Mouse (Mus musculus): ENCODE results near the gene Capzb.

Gene Capzb

DNA sequence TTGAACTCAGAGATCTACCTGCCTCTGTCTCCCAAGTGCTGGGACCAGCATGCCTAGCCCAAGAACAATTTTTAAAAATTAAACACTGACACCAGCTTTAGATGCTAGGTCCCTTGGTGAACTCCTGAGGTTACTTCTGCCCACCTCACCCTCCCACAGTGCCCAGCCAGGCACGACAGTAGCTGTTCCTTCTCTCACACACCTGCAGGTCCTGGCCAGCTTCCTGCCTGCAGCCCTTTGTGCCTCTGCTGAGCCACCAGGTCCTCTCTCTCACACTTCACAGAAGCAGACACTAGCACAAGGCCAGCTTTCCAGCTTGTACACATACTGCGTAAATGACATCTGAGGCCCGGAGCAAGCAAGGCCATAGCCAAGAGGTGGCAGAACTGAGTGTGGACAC lies 112.8 kb downstream of the Capzb start:
- H3K36me3 ChIP-seq (ENCODE audit: insufficient read depth, low read length), result peaks cover 42% of the 10 kb centered on the region
- H3K4me3 ChIP-seq (replicated peaks; ENCODE audit: low read length), result no peak overlapping the region
- H3K4me1 ChIP-seq (replicated peaks; ENCODE audit: low read depth, low read length), result peaks cover 59% of the 10 kb centered on the region
- H3K27me3 ChIP-seq (ENCODE audit: insufficient read depth, low read length), result peaks cover 9% of the 10 kb centered on the region
- TF ChIP-seq NANOG (IDR thresholded peaks at IDR 0.05; ENCODE audit: borderline replicate concordance, low read length), result no peak
- no peak for TF ChIP-seq CTCF (conservative IDR thresholded peaks at IDR 0.05; ENCODE audit: low read length)
- TF ChIP-seq POU5F1 (IDR thresholded peaks at IDR 0.05; ENCODE audit: borderline replicate concordance, low read length), result no peak
- H3K9me3 ChIP-seq (ENCODE audit: low read length), result no peaks in the 10 kb centered on the region

DNA sequence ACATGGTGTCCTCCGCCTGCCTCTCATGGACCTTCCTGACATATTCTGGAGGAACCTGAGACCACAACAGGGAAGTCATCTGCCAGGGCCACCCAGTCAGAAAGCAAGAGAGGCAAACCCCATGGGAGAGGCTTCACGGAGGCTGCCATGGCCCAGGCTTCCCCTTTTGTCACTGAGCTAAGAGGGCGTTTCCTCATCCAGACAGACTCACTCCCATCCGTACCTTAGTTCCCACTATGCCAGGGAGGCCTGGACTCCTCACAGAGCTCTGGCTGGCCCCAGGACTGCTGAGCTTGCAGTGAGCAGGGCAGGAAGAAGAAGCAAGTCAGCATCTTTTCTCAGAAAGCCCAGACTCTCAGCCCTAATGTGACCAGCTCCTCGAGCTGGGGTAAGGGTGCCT lies 115.2 kb downstream of the Capzb start:
- TF ChIP-seq NANOG (IDR thresholded peaks at IDR 0.05; ENCODE audit: borderline replicate concordance, low read length) (no peak), CTCF (conservative IDR thresholded peaks at IDR 0.05; ENCODE audit: low read length) (no peak), POU5F1 (IDR thresholded peaks at IDR 0.05; ENCODE audit: borderline replicate concordance, low read length) (no peak)
- peaks cover 48% of the 10 kb centered on the region for H3K4me1 ChIP-seq (replicated peaks; ENCODE audit: low read depth, low read length)
- no peaks in the 10 kb centered on the region for H3K9me3 ChIP-seq (ENCODE audit: low read length)
- no peak overlapping the region for H3K4me3 ChIP-seq (replicated peaks; ENCODE audit: low read length)
- H3K27me3 ChIP-seq (ENCODE audit: insufficient read depth, low read length), result peaks cover 24% of the 10 kb centered on the region
- peaks cover 27% of the 10 kb centered on the region for H3K36me3 ChIP-seq (ENCODE audit: insufficient read depth, low read length)

DNA sequence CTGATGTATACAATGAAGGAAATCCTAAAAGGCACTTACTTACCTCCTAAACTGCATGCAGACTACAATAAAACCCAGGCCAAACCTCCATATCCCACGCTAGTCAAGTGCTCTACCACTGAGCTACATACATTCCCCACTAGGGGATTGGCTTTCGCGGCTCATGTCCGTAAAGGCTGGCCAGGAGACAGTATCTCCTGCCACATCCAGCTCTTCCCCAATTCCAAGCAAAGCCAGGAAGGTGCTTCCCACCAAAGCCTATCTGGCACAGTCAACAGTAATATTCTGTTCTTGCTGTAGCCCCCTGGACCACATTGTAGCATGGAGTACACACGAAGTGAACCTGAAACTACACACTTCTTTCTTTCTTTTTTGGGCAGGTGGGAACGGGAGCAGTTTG lies 117.0 kb downstream of the Capzb start:
- no peak for TF ChIP-seq POU5F1 (IDR thresholded peaks at IDR 0.05; ENCODE audit: borderline replicate concordance, low read length)
- no peak for TF ChIP-seq NANOG (IDR thresholded peaks at IDR 0.05; ENCODE audit: borderline replicate concordance, low read length)
- TF ChIP-seq CTCF (conservative IDR thresholded peaks at IDR 0.05; ENCODE audit: low read length), result no peak; the same call in 1 of the 2 replicates
- peaks cover 24% of the 10 kb centered on the region for H3K27me3 ChIP-seq (ENCODE audit: insufficient read depth, low read length)
- no peaks in the 10 kb centered on the region for H3K9me3 ChIP-seq (ENCODE audit: low read length)
- H3K36me3 ChIP-seq (ENCODE audit: insufficient read depth, low read length), result peaks cover 36% of the 10 kb centered on the region
- H3K4me3 ChIP-seq (replicated peaks; ENCODE audit: low read length), result peak overlapping the region; percentile 99
- peaks cover 42% of the 10 kb centered on the region for H3K4me1 ChIP-seq (replicated peaks; ENCODE audit: low read depth, low read length)

DNA sequence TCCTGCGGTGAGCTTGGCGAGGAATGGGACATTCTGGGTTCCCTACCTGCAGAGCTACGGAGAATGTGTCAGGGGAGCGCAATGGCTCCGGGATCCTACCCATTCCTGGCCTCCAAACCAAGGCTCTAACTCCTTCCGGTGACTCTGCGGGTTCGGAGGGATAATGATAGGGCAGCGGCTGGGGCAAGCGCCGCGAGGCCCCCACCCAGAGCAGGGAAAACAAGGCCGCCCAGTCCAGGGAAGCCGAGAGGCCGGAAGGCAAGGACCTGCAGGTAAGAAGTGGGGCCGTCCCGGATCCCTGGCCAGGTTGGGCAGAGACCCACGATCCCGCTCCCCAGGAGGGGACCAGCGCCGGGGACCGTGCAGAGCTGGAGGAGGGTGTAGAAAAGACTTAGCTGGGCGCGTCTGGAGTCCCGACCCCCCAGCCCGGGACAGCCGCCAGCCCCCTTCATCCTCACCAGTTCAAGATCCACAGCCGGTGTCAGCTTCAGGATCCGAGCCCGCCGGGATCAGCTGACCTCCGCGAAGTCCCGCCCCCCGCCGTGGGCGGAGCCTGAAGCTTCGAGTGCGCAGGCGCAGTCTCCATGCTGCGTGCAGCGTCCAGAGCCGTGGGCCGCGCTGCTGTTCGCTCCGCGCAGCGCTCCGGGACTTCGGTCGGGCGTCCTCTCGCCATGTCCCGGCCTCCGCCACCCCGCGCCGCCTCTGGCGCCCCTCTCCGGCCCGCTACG lies 117.6 kb downstream of the Capzb start, which contains the start of the genes Pqlc2 and Akr7a5:
TSS of gene Pqlc2 (minus strand) at position 538 of the 728 bp plus-strand sequence.
TSS of gene Akr7a5 (plus strand) at position 574 of the 728 bp plus-strand sequence.
- Histone ChIP-seq H3K4me3 (replicated peaks; ENCODE audit: low read length) (peak within 1 kb of the TSS; percentile 99), H3K27me3 (ENCODE audit: insufficient read depth, low read length) (peaks cover 24% of the 10 kb centered on the region), H3K9me3 (ENCODE audit: low read length) (no peaks in the 10 kb centered on the region), H3K36me3 (ENCODE audit: insufficient read depth, low read length) (peaks cover 36% of the 10 kb centered on the region), H3K4me1 (replicated peaks; ENCODE audit: low read depth, low read length) (peaks cover 42% of the 10 kb centered on the region)
- TF ChIP-seq POU5F1 (IDR thresholded peaks at IDR 0.05; ENCODE audit: borderline replicate concordance, low read length), result no peak
- TF ChIP-seq NANOG (IDR thresholded peaks at IDR 0.05; ENCODE audit: borderline replicate concordance, low read length), result no peak
- no peak for TF ChIP-seq CTCF (conservative IDR thresholded peaks at IDR 0.05; ENCODE audit: low read length)

DNA sequence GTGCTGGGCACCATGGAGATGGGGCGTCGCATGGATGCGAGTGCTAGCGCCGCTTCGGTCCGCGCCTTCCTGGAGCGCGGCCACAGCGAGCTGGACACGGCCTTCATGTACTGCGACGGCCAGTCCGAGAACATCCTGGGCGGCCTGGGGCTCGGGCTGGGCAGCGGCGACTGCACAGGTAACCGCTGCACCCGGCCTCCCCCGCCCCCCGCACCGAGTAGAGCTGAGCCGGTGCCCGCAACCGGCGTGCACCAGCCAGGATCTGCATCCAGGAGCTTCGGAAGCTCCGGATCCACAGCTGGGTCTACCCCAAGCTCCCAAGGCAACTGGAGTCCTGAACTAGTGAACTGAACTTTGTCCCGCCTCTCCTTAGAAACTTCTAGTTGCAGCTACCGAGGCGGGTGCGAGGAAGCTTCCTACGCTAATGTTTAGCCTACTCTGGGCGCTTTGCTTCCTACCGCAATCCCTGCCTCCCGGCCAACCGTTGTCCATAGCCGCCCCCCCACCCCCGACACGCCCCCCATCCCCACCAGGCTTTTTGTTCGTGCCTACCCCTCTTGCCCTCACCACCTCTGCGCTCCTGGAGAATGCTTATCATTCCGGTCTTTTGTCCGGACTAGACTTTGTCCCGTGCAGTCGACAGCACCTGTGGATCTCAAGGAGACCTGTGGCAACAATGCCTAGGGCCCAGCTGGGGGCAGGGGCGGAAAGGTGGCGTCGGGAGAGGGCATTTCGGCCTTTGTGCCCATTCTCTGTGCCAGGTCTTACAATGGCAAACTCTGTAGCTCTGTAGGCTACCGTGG lies 118.4 kb downstream of the Capzb start:
- Histone ChIP-seq H3K4me3 (replicated peaks; ENCODE audit: low read length) (peak overlapping the region; percentile 99), H3K27me3 (ENCODE audit: insufficient read depth, low read length) (peaks cover 24% of the 10 kb centered on the region), H3K36me3 (ENCODE audit: insufficient read depth, low read length) (peaks cover 39% of the 10 kb centered on the region), H3K9me3 (ENCODE audit: low read length) (no peaks in the 10 kb centered on the region), H3K4me1 (replicated peaks; ENCODE audit: low read depth, low read length) (peaks cover 36% of the 10 kb centered on the region)
- no peak for TF ChIP-seq CTCF (conservative IDR thresholded peaks at IDR 0.05; ENCODE audit: low read length)
- TF ChIP-seq NANOG (IDR thresholded peaks at IDR 0.05; ENCODE audit: borderline replicate concordance, low read length), result no peak
- TF ChIP-seq POU5F1 (IDR thresholded peaks at IDR 0.05; ENCODE audit: borderline replicate concordance, low read length), result no peak

DNA sequence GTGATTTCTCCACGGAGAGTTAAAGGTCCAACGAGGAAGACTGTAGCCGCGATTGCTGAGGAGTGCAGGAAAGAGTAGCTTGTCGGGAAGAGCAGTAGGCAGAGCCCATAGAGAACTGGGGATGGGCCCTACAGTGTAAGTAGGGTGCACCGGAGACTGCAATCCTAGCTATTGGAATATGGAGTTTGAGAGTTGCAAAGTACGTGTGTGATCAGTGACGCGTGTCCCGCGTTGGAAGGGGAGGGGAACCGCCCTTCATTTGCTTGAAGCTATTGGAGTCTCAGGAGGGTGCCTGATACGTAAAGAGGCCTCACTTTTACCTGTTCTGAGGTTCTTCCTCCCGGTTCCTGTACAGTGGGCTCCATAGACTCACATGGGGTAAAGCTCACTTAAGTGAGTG lies 119.0 kb downstream of the Capzb start:
- Histone ChIP-seq H3K9me3 (ENCODE audit: low read length) (no peaks in the 10 kb centered on the region), H3K4me1 (replicated peaks; ENCODE audit: low read depth, low read length) (peaks cover 33% of the 10 kb centered on the region), H3K27me3 (ENCODE audit: insufficient read depth, low read length) (peaks cover 24% of the 10 kb centered on the region), H3K4me3 (replicated peaks; ENCODE audit: low read length) (peak overlapping the region; percentile 99), H3K36me3 (ENCODE audit: insufficient read depth, low read length) (peaks cover 36% of the 10 kb centered on the region)
- TF ChIP-seq CTCF (conservative IDR thresholded peaks at IDR 0.05; ENCODE audit: low read length) (no peak), POU5F1 (IDR thresholded peaks at IDR 0.05; ENCODE audit: borderline replicate concordance, low read length) (no peak), NANOG (IDR thresholded peaks at IDR 0.05; ENCODE audit: borderline replicate concordance, low read length) (no peak)

DNA sequence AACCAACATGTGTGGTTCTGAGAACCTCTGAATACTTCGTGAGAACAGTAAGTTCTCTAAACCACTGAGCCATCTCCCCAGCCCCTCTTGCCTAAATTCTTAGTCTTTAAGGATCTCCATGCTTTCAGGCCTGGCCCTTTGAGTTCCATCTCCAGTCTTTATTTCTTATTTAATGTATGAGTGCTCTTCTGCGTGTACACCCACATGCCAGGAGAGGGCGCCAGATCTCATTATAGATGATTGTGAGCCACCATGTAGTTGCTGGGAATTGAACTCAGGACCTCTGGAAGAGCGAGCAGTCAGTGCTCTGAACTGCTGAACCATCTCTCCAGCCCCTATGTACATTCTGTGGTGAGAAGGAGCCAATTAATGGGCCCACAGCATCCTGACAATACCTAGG lies 119.9 kb downstream of the Capzb start:
- Histone ChIP-seq H3K4me3 (replicated peaks; ENCODE audit: low read length) (no peak overlapping the region; the same call in 1 of the 2 replicates), H3K27me3 (ENCODE audit: insufficient read depth, low read length) (peaks cover 24% of the 10 kb centered on the region), H3K4me1 (replicated peaks; ENCODE audit: low read depth, low read length) (peaks cover 43% of the 10 kb centered on the region), H3K36me3 (ENCODE audit: insufficient read depth, low read length) (peaks cover 40% of the 10 kb centered on the region), H3K9me3 (ENCODE audit: low read length) (no peaks in the 10 kb centered on the region)
- TF ChIP-seq CTCF (conservative IDR thresholded peaks at IDR 0.05; ENCODE audit: low read length) (peak; percentile 54), POU5F1 (IDR thresholded peaks at IDR 0.05; ENCODE audit: borderline replicate concordance, low read length) (no peak), NANOG (IDR thresholded peaks at IDR 0.05; ENCODE audit: borderline replicate concordance, low read length) (no peak)

DNA sequence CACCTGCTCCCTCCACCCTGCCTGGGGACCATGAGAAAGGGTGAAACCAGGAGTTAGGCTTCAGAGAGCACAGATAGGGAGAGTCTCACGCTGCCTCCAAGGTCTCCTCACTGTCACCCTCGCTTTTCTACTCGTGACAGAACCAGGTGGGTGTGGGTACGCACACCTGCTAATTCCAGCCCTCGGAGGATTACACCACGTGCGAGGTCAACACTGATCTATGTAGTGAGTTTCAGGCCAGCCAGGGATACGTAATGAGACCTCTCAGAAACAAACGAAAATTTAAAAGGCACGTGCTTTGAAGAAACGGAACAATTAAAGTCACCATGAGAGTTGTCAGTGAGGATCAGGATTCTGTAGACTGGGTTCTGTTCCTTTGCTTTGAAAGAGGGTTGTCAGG lies 125.8 kb downstream of the Capzb start:
- H3K36me3 ChIP-seq (ENCODE audit: insufficient read depth, low read length), result peaks cover 55% of the 10 kb centered on the region
- no peaks in the 10 kb centered on the region for H3K9me3 ChIP-seq (ENCODE audit: low read length)
- no peak overlapping the region for H3K4me3 ChIP-seq (replicated peaks; ENCODE audit: low read length)
- H3K4me1 ChIP-seq (replicated peaks; ENCODE audit: low read depth, low read length), result peaks cover 20% of the 10 kb centered on the region
- TF ChIP-seq NANOG (IDR thresholded peaks at IDR 0.05; ENCODE audit: borderline replicate concordance, low read length) (no peak), CTCF (conservative IDR thresholded peaks at IDR 0.05; ENCODE audit: low read length) (no peak), POU5F1 (IDR thresholded peaks at IDR 0.05; ENCODE audit: borderline replicate concordance, low read length) (no peak)
- H3K27me3 ChIP-seq (ENCODE audit: insufficient read depth, low read length), result no peaks in the 10 kb centered on the region
